ENCODE assay signal across 13 mouse cellular contexts in genomic region chr9:23187181-23187580, GRCm38 (mm10). TPM values are rescaled to one million over a fixed set of nuclear protein-coding genes. Genes with fewer than 3 reads are reported as not detected.
"Had no signal": no experiment of that assay in that cellular context is flagged by ENCODE, and none has a peak within 500 bp of the region (broad histone marks: within the 10 kb centered on the region; RNA-seq: fewer than 3 reads in every experiment).

No protein-coding gene starts in this region.

- DNase-seq: retina, postnatal 1 day; right cerebral cortex, adult 18-20 months; right cerebral cortex, postnatal 14 days; right cerebral cortex, postnatal 25 days; right cerebral cortex, postnatal 4 days; spleen, adult 18-20 months; thymus, adult 18-20 months; thymus, adult 2 months; thymus, postnatal 14 days; thymus, postnatal 25 days; thymus, postnatal 36 days; thymus, postnatal 4 days had no signal

RNA-seq across cellular contexts. Expression of gene Bmper, which starts 35.7 kb away (rescaled TPM):
- total RNA-seq: neutrophil, adult 5-6 weeks had no signal
